Mouse (Mus musculus) B cell, adult 62 days (primary cell): ENCODE measurements around the gene Itga5. TPM values are rescaled to one million over a fixed set of nuclear protein-coding genes. Genes with fewer than 3 reads are reported as not detected.

Experiments
- total RNA-seq: library from RNA; stranded (reverse); gene quantifications from 4 replicates; pipeline ENCODE4 v1.2.4, GENCODE M21; 2023

Gene Itga5
- 0.37 to 0.75 TPM (median 0.56 TPM) in 3 of 4 replicates, not detected in the other for total RNA-seq

DNA sequence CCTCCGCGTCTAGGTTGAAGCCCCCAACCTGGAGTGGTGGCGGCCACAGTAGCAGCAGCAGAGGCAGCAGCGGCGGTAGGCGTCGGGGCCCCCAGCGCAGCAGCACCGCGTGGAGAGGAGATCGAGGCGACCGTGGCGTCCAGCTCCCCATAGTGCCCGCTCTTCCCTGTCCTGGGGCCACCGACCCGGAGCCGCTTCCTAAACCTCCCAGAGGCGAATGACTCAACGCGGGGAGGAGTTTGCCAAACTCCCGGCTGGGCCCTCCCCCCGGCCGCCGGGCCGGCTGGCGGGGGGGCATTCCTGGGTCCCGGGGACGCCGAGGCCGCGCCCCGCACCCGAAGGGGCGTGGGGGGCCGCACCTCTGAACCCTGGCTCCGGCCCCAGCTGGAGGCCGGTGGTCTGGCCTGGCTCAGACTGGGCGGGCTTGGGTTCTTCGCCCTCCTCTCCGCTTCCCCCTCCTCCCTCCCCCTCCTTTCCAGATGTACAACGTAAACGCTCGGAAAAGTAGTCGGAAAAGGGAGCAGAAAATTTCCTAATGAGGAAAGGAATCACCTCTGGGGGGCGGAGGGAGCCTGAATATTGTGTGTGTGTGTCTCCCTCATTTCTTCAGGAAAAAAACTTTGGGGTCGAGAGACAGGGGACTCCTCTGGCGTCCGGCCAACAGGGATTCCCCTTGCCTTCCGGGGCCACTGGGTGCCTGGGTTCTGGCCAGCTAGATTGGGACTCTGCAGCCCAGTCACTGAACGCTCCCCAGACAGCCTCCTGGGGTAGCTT lies at the start of gene Itga5:
Gene Itga5, minus strand, starts transcription at position 388 of the 774 bp plus-strand sequence.

GRCm38 (mm10) chr15:103339961-103340337 lies 26.6 kb downstream of the Itga5 start, which contains the start of gene Zfp385a:
Zfp385a (minus strand) TSS chr15:103340093.

GRCm38 (mm10) chr15:103310365-103310910 lies 56.1 kb downstream of the Itga5 start, which contains the start of gene Gpr84:
Gpr84 (minus strand) TSS chr15:103310612.

Other genes with a start within 250 kb of the Itga5 start
- 4.7 to 8.7 TPM (median 7.1 TPM) in 4 replicates for gene Smug1, start 199.7 kb downstream of the Itga5 start, total RNA-seq
- 32.2 to 34.6 TPM (median 33.5 TPM) in 4 replicates for gene Cbx5, start 126.9 kb downstream of the Itga5 start, total RNA-seq
- 575 to 644 TPM (median 612 TPM) in 4 replicates for gene Hnrnpa1, start 126.3 kb downstream of the Itga5 start, total RNA-seq
- gene Nfe2, start 108.4 kb downstream of the Itga5 start, total RNA-seq: 0.49 to 1.3 TPM in 2 of 4 replicates, not detected in the others
- 73.8 to 84.0 TPM (median 78.4 TPM) in 4 replicates for gene Copz1, start 94.0 kb downstream of the Itga5 start, total RNA-seq
- not detected in 4 replicates for gene Gpr84, start 56.2 kb downstream of the Itga5 start, total RNA-seq
- gene Zfp385a, start 26.7 kb downstream of the Itga5 start, total RNA-seq: 20.9 to 25.5 TPM (median 24.3 TPM) in 4 replicates
- not detected in 4 replicates for gene Gtsf1, start 63.7 kb upstream of the Itga5 start, total RNA-seq
- not detected in 4 replicates for gene Gtsf2, start 81.7 kb upstream of the Itga5 start, total RNA-seq
- gene Nckap1l, start 87.0 kb upstream of the Itga5 start, total RNA-seq: 259 to 267 TPM (median 264 TPM) in 4 replicates
- gene Pde1b, start 136.3 kb upstream of the Itga5 start, total RNA-seq: 48.1 to 56.0 TPM (median 52.4 TPM) in 4 replicates
- gene Ppp1r1a, start 171.2 kb upstream of the Itga5 start, total RNA-seq: not detected in 4 replicates
- not detected in 4 replicates for gene Glycam1, start 198.3 kb upstream of the Itga5 start, total RNA-seq